In the genomic region with DNA sequence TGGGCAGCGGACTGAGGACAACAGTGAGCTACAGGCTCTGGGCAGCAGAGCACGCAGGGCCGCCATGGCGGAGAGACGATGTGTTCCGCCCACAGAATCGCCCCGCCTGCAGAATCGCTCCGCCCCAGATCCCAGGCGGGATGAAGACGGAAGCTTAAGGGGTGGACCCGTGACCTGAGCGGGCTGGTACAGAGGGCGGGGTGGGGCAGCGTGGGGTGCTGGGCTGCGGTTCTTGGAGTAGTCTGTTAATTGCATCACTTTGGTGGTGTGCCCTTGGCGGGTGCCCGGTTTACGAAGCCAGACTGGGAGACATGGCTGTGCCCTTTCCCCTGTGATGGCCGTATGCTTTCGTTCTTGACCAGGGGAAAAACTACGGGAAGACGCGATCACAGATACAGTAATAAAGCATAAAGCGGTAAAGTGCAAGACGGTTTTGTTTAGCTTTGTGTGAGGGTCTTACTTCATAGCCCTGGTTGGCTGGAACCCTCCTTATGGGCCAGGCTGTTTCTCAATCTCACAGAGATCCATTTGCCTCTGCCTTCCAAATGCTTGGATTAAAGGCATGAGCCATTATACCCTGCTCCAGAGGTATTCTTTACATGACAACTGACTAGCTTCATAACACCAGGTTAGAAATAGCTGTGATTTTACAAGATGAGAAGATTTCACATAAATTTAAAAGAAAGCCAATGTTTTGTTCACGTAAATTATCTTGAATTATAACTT, we compare ENCODE assay signal across 8 mouse cellular contexts. TPM values are rescaled to one million over a fixed set of nuclear protein-coding genes. Genes with fewer than 3 reads are reported as not detected.
DNase-seq lines count a peak whose midpoint lies in the region; ATAC-seq and TF ChIP-seq lines count a peak whose summit lies in the region.

Echs1 (minus strand) TSS at position 148 of the 726 bp plus-strand sequence.

- peak within 1 kb of the TSS; percentile 85 for H3K4me2 ChIP-seq in kidney, embryonic 15.5 days
- peak within 1 kb of the TSS; percentile 76 for H3K4me2 ChIP-seq in limb, embryonic 15.5 days
- peak within 1 kb of the TSS; percentile 65 for H3K4me2 ChIP-seq in midbrain, postnatal 0 days (ENCODE audit: low read depth, low read length, poor library complexity, severe bottlenecking)

- TF ChIP-seq POLR2A in brain, embryonic 14.5 days (IDR thresholded peaks at IDR 0.05; ENCODE audit: borderline replicate concordance, extremely low read depth, insufficient read depth, insufficient read length, poor library complexity, severe bottlenecking): peak; percentile 76; the same call in 1 of the 2 replicates

- peak within 1 kb of the TSS; percentile 94 for H3K27ac ChIP-seq in heart, embryonic 10.5 days
- peak within 1 kb of the TSS; percentile 92 for H3K27ac ChIP-seq in kidney, embryonic 15.5 days
- peak within 1 kb of the TSS; percentile 91 for H3K27ac ChIP-seq in limb, embryonic 15.5 days
- H3K27ac ChIP-seq in midbrain, postnatal 0 days (ENCODE audit: low read depth, low read length): peak within 1 kb of the TSS; percentile 86

- ATAC-seq in kidney, embryonic 15.5 days (replicated peaks; ENCODE audit: low FRiP score): peak; percentile 96
- ATAC-seq in limb, embryonic 15.5 days (ENCODE audit: insufficient number of reproducible peaks, low FRiP score, low TSS enrichment, low read depth): peak; percentile 89
- ATAC-seq in midbrain, postnatal 0 days (ENCODE audit: low FRiP score): peak; percentile 93

- TF ChIP-seq CTCF in brain, embryonic 14.5 days (IDR thresholded peaks at IDR 0.05; ENCODE audit: borderline replicate concordance, extremely low read depth, insufficient read depth, insufficient read length): no peak
- no peak for TF ChIP-seq CTCF in midbrain, postnatal 0 days (IDR thresholded peaks at IDR 0.05)

- peak within 1 kb of the TSS; percentile 77 for H3K9ac ChIP-seq in kidney, embryonic 15.5 days
- peak within 1 kb of the TSS; percentile 71 for H3K9ac ChIP-seq in limb, embryonic 15.5 days
- H3K9ac ChIP-seq in midbrain, postnatal 0 days (replicated peaks; ENCODE audit: low read length, poor library complexity, severe bottlenecking): peak within 1 kb of the TSS; percentile 81

- no peaks in the 10 kb centered on the region for H3K27me3 ChIP-seq in erythroblast, embryonic 14.5 days (ENCODE audit: control insufficient read depth)
- no peaks in the 10 kb centered on the region for H3K27me3 ChIP-seq in heart, embryonic 10.5 days (ENCODE audit: insufficient read depth, poor library complexity, severe bottlenecking)
- no peaks in the 10 kb centered on the region for H3K27me3 ChIP-seq in kidney, embryonic 15.5 days
- H3K27me3 ChIP-seq in limb, embryonic 15.5 days: no peaks in the 10 kb centered on the region
- H3K27me3 ChIP-seq in midbrain, postnatal 0 days (ENCODE audit: insufficient read depth, low read length): no peaks in the 10 kb centered on the region

- peaks cover 14% of the 10 kb centered on the region for H3K36me3 ChIP-seq in erythroblast, embryonic 14.5 days (ENCODE audit: control insufficient read depth)
- peaks cover 14% of the 10 kb centered on the region for H3K36me3 ChIP-seq in heart, embryonic 10.5 days
- H3K36me3 ChIP-seq in kidney, embryonic 15.5 days: peaks cover 18% of the 10 kb centered on the region
- H3K36me3 ChIP-seq in limb, embryonic 15.5 days: peaks cover 15% of the 10 kb centered on the region
- H3K36me3 ChIP-seq in midbrain, postnatal 0 days (ENCODE audit: insufficient read depth, low read length): peaks cover 6% of the 10 kb centered on the region

- WGBS in heart, embryonic 10.5 days: 4% methylated on average over 28 of the region's 28 CpGs
- 3% methylated on average over 28 of the region's 28 CpGs for WGBS in kidney, embryonic 15.5 days
- WGBS in limb, embryonic 15.5 days: 5% methylated on average over 28 of the region's 28 CpGs
- 5% methylated on average over 24 of the region's 28 CpGs for WGBS in midbrain, postnatal 0 days

- peak; percentile 91 for DNase-seq in CD4-positive helper T cell, adult 2 months (ENCODE audit: low read depth, low spot score)
- peak; percentile 94 for DNase-seq in brain, embryonic 14.5 days (ENCODE audit: low read depth)
- peak; percentile 95 for DNase-seq in heart, embryonic 10.5 days (ENCODE audit: low spot score)
- DNase-seq in midbrain, postnatal 0 days (ENCODE audit: low spot score): peak; percentile 87
- DNase-seq in spleen, postnatal 36 days (ENCODE audit: low spot score in 2 of 2): peak; percentile 91 to 92

- H3K4me1 ChIP-seq in erythroblast, embryonic 14.5 days (ENCODE audit: control insufficient read depth): peaks cover 25% of the 10 kb centered on the region
- peaks cover 5% of the 10 kb centered on the region; the same call in 1 of the 2 replicates for H3K4me1 ChIP-seq in heart, embryonic 10.5 days
- 0 out of 2 replicates have a peak, but pooled peaks cover 4% of the 10 kb centered on the region for H3K4me1 ChIP-seq in kidney, embryonic 15.5 days
- 0 out of 2 replicates have a peak, but pooled peaks cover 7% of the 10 kb centered on the region for H3K4me1 ChIP-seq in limb, embryonic 15.5 days
- no peaks in the 10 kb centered on the region for H3K4me1 ChIP-seq in midbrain, postnatal 0 days (ENCODE audit: insufficient read depth, low read length)

- H3K4me3 ChIP-seq in erythroblast, embryonic 14.5 days (replicated peaks): peak within 1 kb of the TSS; percentile 90
- peak within 1 kb of the TSS; percentile 81 for H3K4me3 ChIP-seq in heart, embryonic 10.5 days
- peak within 1 kb of the TSS; percentile 73 for H3K4me3 ChIP-seq in kidney, embryonic 15.5 days (replicated peaks)
- H3K4me3 ChIP-seq in limb, embryonic 15.5 days: peak within 1 kb of the TSS; percentile 74
- H3K4me3 ChIP-seq in midbrain, postnatal 0 days (ENCODE audit: low read depth, low read length): peak within 1 kb of the TSS; percentile 68

- no peaks in the 10 kb centered on the region for H3K9me3 ChIP-seq in erythroblast, embryonic 14.5 days (ENCODE audit: control insufficient read depth, low read length)
- no peaks in the 10 kb centered on the region for H3K9me3 ChIP-seq in heart, embryonic 10.5 days
- H3K9me3 ChIP-seq in kidney, embryonic 15.5 days (replicated peaks): no peaks in the 10 kb centered on the region
- no peaks in the 10 kb centered on the region for H3K9me3 ChIP-seq in limb, embryonic 15.5 days
- H3K9me3 ChIP-seq in midbrain, postnatal 0 days (ENCODE audit: low read length): no peaks in the 10 kb centered on the region

RNA-seq across cellular contexts. Expression of gene Echs1, which starts in this region (rescaled TPM):
- polyA plus RNA-seq in brain, embryonic 14.5 days (2012; rRNA removed): 74.9 and 75.4 TPM in 2 replicates
- 0.14 and 0.39 TPM in 2 replicates for polyA plus RNA-seq in erythroblast, embryonic 14.5 days (2012)
- 171 and 175 TPM in 2 replicates for polyA plus RNA-seq in heart, embryonic 10.5 days (2016; fragmentation: Nextera tagmentation; extraction: Ambion mirVana)
- 166 and 171 TPM in 2 replicates for polyA plus RNA-seq in kidney, embryonic 15.5 days (2015; fragmentation: Nextera tagmentation; extraction: Ambion mirVana)
- 130 and 141 TPM in 2 replicates for polyA plus RNA-seq in limb, embryonic 15.5 days (2015; fragmentation: Nextera tagmentation; extraction: Ambion mirVana)
- total RNA-seq in midbrain, postnatal 0 days (2014; rRNA removed): 75.5 and 78.1 TPM in 2 replicates
- polyA plus RNA-seq in midbrain, postnatal 0 days (2015; fragmentation: Nextera tagmentation; extraction: Ambion mirVana): 108 and 119 TPM in 2 replicates

Comparison
In these comparisons a context has a peak if more than half of its experiments do, and no peak if none do; other contexts are left out.
1. Peak in every context shown above with its lines: DNase-seq, ATAC-seq, H3K4me3 ChIP-seq and H3K27ac ChIP-seq.
2. RNA of gene Echs1 (polyA plus RNA-seq): 171 to 175 TPM in heart, embryonic 10.5 days, 166 to 171 TPM in kidney, embryonic 15.5 days, 130 to 141 TPM in limb, embryonic 15.5 days, 108 to 119 TPM in midbrain, postnatal 0 days and 74.9 to 75.4 TPM in brain, embryonic 14.5 days; 0.14 to 0.39 TPM in erythroblast, embryonic 14.5 days; every median in the first group is over 10 times any median in the second.